Mouse (Mus musculus): ENCODE data around the gene Fam163a.

- TF ChIP-seq CTCF (IDR thresholded peaks at IDR 0.05) = no peak
- no peak for TF ChIP-seq EP300 (IDR thresholded peaks at IDR 0.05)
These were observed 7.2 kb downstream of the Fam163a start for GRCm38 (mm10) chr1:156197588-156197987.
